Mouse (Mus musculus) forebrain, postnatal 0 days (tissue): ENCODE data around the gene Apool. TPM values are rescaled to one million over a fixed set of nuclear protein-coding genes. Genes with fewer than 3 reads are reported as not detected.

Experiments
- ATAC-seq: fragments of 200-750 bp; cut with Nextera tagmentation; 2 replicates; pipeline ENCODE4 v1.8.0; 2017; ENCODE audit warnings: mild to moderate bottlenecking, moderate library complexity
- DNase-seq: peaks from one replicate; pipeline ENCODE4 v3.0.0-alpha.2; 2015
- H3K27ac ChIP-seq: fragments of 300-500 bp; sonication (generic); 2 replicates; pipeline ENCODE4 v1.5.1; 2014; ENCODE audit warnings: low read depth, mild to moderate bottlenecking, antibody characterized with exemption, low read length, moderate library complexity, mixed read lengths
- H3K27me3 ChIP-seq: fragments of 300-500 bp; sonication (generic); 2 replicates; pipeline ENCODE4 v1.6.1; 2014; ENCODE audit warnings: mild to moderate bottlenecking, low read length, mixed read lengths; ENCODE audit not compliant: insufficient read depth
- H3K36me3 ChIP-seq: fragments of 300-500 bp; sonication (generic); 2 replicates; pipeline ENCODE4 v1.6.1; 2014; ENCODE audit warnings: mild to moderate bottlenecking, moderate library complexity; ENCODE audit not compliant: insufficient read depth
- H3K4me1 ChIP-seq: fragments of 300-500 bp; sonication (generic); 2 replicates; pipeline ENCODE4 v1.6.1; 2014; ENCODE audit warnings: antibody characterized with exemption; ENCODE audit not compliant: insufficient read depth
- H3K4me2 ChIP-seq: fragments of 300-500 bp; sonication (generic); 2 replicates; pipeline ENCODE4 v1.6.1; 2014; ENCODE audit warnings: low read depth, mild to moderate bottlenecking, moderate library complexity
- H3K4me3 ChIP-seq: fragments of 300-500 bp; sonication (generic); 2 replicates; pipeline ENCODE4 v1.5.1; 2014; ENCODE audit warnings: low read depth, low read length, mixed read lengths
- H3K9ac ChIP-seq: fragments of 300-500 bp; sonication (generic); 2 replicates; pipeline ENCODE4 v1.6.1; 2014; ENCODE audit warnings: mild to moderate bottlenecking
- H3K9me3 ChIP-seq: fragments of 300-500 bp; sonication (generic); 2 replicates; pipeline ENCODE4 v1.6.1; 2016; ENCODE audit warnings: low read length
- CTCF ChIP-seq: sonication (generic); IDR thresholded peaks from 2 replicates; pipeline ENCODE4 v1.5.1; 2016; ENCODE audit warnings: antibody characterized with exemption, control low read depth, low read depth
- WGBS: fragments of 180-500 bp; shearing (Covaris S2); extraction: QIAGEN DNeasy Blood & Tissue Kit; methylation state at CpG from one replicate; pipeline ENCODE4 v1.1.7; 2014; 5-methylcytosine and 5-hydroxymethylcytosine counted together
- polyA plus RNA-seq: library from polyadenylated mRNA; unstranded; fragments of >200 nt; fragmentation: Nextera tagmentation; extraction: Ambion mirVana; gene quantifications from 2 replicates; pipeline ENCODE4 v1.2.1, GENCODE M21; 2015
- total RNA-seq: library from RNA; depleted of rRNA; stranded (reverse); fragments of >200 nt; gene quantifications from 2 replicates; pipeline ENCODE4 v1.2.3, GENCODE M21; 2014; rRNA removed

The Apool gene
- total RNA-seq (6.0 and 6.4 TPM in 2 replicates), polyA plus RNA-seq (11.1 and 12.0 TPM in 2 replicates)

GRCm38 (mm10) chrX:112310804-112311530 lies at the start of gene Apool:
TSS of gene Apool (plus strand) at chrX:112311334.
- H3K4me1 ChIP-seq = no peaks in the 10 kb centered on the region
- DNase-seq (peak; percentile 81), ATAC-seq (peak; percentile 98)
- H3K4me3 ChIP-seq = peak within 1 kb of the TSS; percentile 55
- peak within 1 kb of the TSS; percentile 48 for H3K9ac ChIP-seq
- no peaks in the 10 kb centered on the region for H3K9me3 ChIP-seq
- TF ChIP-seq CTCF = no peak
- no peaks in the 10 kb centered on the region for H3K27me3 ChIP-seq
- WGBS = 28% methylated on average over 18 of the region's 18 CpGs
- H3K27ac ChIP-seq = no peak within 1 kb of the TSS
- no peaks in the 10 kb centered on the region for H3K36me3 ChIP-seq
- peak within 1 kb of the TSS; percentile 48 for H3K4me2 ChIP-seq

- H3K36me3 ChIP-seq = no peaks in the 10 kb centered on the region
- 88% methylated on average over 1 of the region's 1 CpGs for WGBS
- H3K27me3 ChIP-seq = no peaks in the 10 kb centered on the region
Measured at GRCm38 (mm10) chrX:112273550-112273949, 37.6 kb upstream of the Apool start.

DNA sequence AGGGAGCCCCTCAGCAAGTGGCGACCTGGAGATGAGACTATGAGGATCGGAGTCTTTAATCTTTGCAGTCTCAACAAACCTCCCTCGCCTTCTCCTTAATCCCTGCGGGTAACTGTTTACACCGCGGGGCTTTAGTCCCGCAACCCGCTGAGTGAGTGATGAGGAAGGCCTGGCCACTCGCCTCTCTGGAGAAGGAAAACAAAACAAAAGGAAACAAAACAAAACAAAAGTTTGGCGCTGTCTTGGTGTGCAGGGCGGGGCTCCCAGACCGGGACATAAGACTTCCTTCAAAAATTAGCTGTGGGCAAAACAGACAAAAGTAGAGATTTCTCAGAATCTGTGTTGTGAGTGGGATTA lies 375 bp downstream of the Apool start:
- no peaks in the 10 kb centered on the region for H3K9me3 ChIP-seq
- no peaks in the 10 kb centered on the region for H3K27me3 ChIP-seq
- ATAC-seq (peak; percentile 67), DNase-seq (no peak)
- no peak overlapping the region for H3K27ac ChIP-seq
- H3K9ac ChIP-seq = peak overlapping the region; percentile 48
- no peaks in the 10 kb centered on the region for H3K4me1 ChIP-seq
- TF ChIP-seq CTCF = no peak
- 15% methylated on average over 12 of the region's 12 CpGs for WGBS
- peak overlapping the region; percentile 48 for H3K4me2 ChIP-seq
- H3K4me3 ChIP-seq = peak overlapping the region; percentile 55
- no peaks in the 10 kb centered on the region for H3K36me3 ChIP-seq

More at GRCm38 (mm10) chrX:112273550-112273949, 37.6 kb upstream of the Apool start:
- ATAC-seq = no peak
- Histone ChIP-seq H3K9ac (no peak overlapping the region), H3K9me3 (no peaks in the 10 kb centered on the region), H3K4me3 (no peak overlapping the region), H3K4me1 (no peaks in the 10 kb centered on the region), H3K4me2 (no peak overlapping the region), H3K27ac (no peak overlapping the region)
- no peak for TF ChIP-seq CTCF
- no peak for DNase-seq

DNA sequence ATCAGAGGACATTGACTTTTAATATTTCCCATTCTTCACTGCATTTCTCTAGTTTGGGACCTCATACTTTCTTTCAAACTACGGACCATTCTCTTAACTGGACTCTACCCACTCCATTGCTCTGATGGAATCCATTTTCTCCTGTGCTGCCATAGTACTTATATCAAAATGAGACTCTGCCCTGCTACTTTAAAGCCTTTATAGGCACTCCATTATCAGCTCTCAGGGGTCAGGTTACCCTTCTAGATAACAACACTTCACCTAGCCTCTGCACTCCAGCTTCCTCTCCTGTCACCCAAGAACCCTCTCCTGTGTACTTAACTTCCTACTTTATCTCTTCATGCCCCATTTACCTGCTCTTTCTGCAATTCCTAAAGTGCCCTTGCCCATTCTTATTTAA lies 960 bp downstream of the Apool start:
- H3K36me3 ChIP-seq = no peaks in the 10 kb centered on the region
- H3K9me3 ChIP-seq = no peaks in the 10 kb centered on the region
- peak overlapping the region; percentile 55 for H3K4me3 ChIP-seq
- 55% methylated on average over 1 of the region's 1 CpGs for WGBS
- H3K9ac ChIP-seq = no peak overlapping the region
- TF ChIP-seq CTCF = no peak
- no peaks in the 10 kb centered on the region for H3K27me3 ChIP-seq
- H3K4me1 ChIP-seq = no peaks in the 10 kb centered on the region
- no peak for DNase-seq
- no peak for ATAC-seq
- peak overlapping the region; percentile 48; the same call in 1 of the 2 replicates for H3K4me2 ChIP-seq
- no peak overlapping the region for H3K27ac ChIP-seq

DNA sequence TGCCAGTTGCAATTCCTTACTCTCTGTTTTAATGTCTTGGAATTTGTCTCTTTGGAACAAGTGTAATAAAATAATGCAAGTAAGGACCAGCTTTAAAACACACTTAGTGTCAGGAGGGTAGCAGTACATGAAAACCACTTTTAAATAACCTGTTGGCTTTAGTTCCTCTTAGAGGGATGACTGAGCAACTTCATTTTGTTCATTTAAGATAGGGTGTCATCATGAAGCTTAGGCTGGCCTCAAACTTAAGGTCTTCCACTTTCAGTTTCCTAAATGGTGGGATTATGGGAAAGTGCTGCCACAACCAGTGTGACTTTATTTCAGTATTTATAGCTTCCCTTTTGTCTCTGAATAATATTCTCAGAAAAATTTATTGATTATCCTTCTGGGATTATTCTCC lies 9.1 kb downstream of the Apool start:
- no peak for TF ChIP-seq CTCF
- Histone ChIP-seq H3K27ac (no peak overlapping the region), H3K4me1 (no peaks in the 10 kb centered on the region), H3K4me3 (no peak overlapping the region), H3K27me3 (no peaks in the 10 kb centered on the region), H3K9ac (no peak overlapping the region), H3K9me3 (no peaks in the 10 kb centered on the region), H3K36me3 (no peaks in the 10 kb centered on the region), H3K4me2 (no peak overlapping the region)
- ATAC-seq (no peak), DNase-seq (no peak)

DNA sequence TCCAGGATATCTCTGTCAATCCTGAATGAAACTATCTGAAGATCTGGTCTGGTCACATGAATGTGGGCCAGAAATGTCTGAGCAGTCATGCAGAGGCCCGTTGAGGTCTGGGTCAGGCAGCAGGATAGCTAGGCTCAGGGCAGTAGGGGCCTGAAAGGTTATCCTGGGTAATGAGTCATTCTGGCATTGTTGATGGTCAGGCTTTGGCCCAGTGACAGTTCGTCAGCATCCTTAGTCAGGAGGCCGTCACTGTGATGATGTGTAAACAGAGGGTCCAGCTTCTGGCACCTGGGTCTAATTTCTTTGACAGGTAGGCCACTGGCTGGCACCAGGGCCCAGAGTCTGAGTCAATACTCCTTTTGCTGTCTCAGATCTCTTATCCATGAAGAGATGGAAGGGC lies 28.4 kb downstream of the Apool start:
- WGBS = 72% methylated on average over 3 of the region's 3 CpGs
- no peak overlapping the region for H3K4me3 ChIP-seq
- no peak for DNase-seq
- no peaks in the 10 kb centered on the region for H3K36me3 ChIP-seq
- no peaks in the 10 kb centered on the region for H3K27me3 ChIP-seq
- no peak for TF ChIP-seq CTCF
- no peak overlapping the region for H3K9ac ChIP-seq
- no peaks in the 10 kb centered on the region for H3K9me3 ChIP-seq
- no peak overlapping the region for H3K4me2 ChIP-seq
- no peak for ATAC-seq
- H3K27ac ChIP-seq = no peak overlapping the region
- H3K4me1 ChIP-seq = no peaks in the 10 kb centered on the region

DNA sequence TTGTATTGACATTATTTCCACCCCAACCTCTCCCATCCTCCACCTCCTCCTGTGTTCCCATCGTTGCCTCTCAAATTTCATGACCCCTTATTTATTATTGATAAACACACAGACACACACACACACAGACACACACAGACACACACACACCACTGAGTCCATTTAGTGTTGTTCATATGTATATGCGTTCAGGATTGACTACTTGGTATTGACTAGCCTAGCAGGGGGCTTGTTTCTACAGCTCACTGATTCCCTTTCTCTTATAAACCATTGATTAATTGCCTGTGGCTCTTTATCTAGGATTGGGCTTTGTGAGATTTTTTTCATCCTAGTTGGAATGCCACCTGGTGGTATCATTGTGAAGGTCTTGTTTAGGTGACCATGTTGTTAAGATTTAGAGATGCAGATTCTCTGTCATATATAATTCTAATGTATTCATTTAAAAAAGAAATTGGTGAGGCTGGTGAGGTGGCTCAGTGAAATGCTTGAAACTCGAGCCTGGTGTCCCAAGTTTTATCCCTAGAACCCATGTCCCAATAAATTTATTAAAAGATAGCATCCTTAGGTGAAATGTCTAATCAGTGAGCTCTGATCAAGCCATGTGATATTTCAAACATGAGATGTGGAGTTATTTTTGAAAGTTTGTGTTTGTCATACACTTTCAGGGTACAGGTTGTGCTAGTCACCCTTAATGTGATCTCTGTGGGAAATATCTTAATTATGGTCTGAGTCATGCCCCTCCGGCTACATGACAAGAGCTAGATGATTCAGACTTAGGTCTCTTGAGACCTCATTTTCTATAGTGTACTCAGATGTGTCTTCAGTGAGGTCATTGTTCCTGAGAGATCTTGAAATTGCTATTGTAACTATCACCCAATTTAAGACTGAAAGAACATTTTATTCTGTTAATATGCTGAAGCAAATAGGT lies 36.6 kb downstream of the Apool start:
- WGBS = 36% methylated on average over 4 of the region's 4 CpGs
- 0 out of 2 replicates have a peak, but pooled peaks have one; percentile 19 for TF ChIP-seq CTCF
- Histone ChIP-seq H3K27ac (no peak overlapping the region), H3K4me3 (no peak overlapping the region), H3K9ac (no peak overlapping the region), H3K4me2 (no peak overlapping the region), H3K36me3 (no peaks in the 10 kb centered on the region), H3K9me3 (no peaks in the 10 kb centered on the region), H3K4me1 (no peaks in the 10 kb centered on the region), H3K27me3 (no peaks in the 10 kb centered on the region)
- ATAC-seq (peak; percentile 18; the same call in 1 of the 2 replicates), DNase-seq (peak; percentile 5)
